Mouse (Mus musculus): ENCODE measurements around the gene Agrp.

Agrp gene

GRCm38 (mm10) chr8:105517346-105517745, 119.8 kb downstream of the Agrp start:
- DNase-seq, result no peak
